Mouse (Mus musculus): ENCODE results near the gene Stab1.

- TF ChIP-seq EP300 (IDR thresholded peaks at IDR 0.05; ENCODE audit: low read depth): no peak
- TF ChIP-seq CTCF (IDR thresholded peaks at IDR 0.05; ENCODE audit: low read depth): no peak
These were observed 4.4 kb downstream of the Stab1 start for GRCm38 (mm10) chr14:31164067-31164466.

Data from liver, postnatal 0 days (tissue).